Mouse (Mus musculus) forebrain, embryonic 14.5 days (tissue): ENCODE data around the gene Cryba4. TPM values are rescaled to one million over a fixed set of nuclear protein-coding genes. Genes with fewer than 3 reads are reported as not detected.

Source experiments
- ATAC-seq: fragments of 200-750 bp; cut with Nextera tagmentation; 2 replicates; pipeline ENCODE4 v1.8.0; 2017; ENCODE audit warnings: mild to moderate bottlenecking, moderate library complexity
- DNase-seq: peaks from one replicate; pipeline ENCODE4 v3.0.0-alpha.2; 2015; ENCODE audit warnings: low spot score
- H3K27ac ChIP-seq: fragments of 300-500 bp; sonication (generic); 2 replicates; pipeline ENCODE4 v1.5.1; 2014; ENCODE audit warnings: low read depth, mild to moderate bottlenecking, control low read depth, low read length, moderate library complexity
- H3K27me3 ChIP-seq: fragments of 300-500 bp; sonication (generic); replicated peaks from 2 replicates; pipeline ENCODE4 v1.6.1; 2014; ENCODE audit warnings: low read length, control low read depth, mixed read lengths; ENCODE audit not compliant: control insufficient read depth, insufficient read depth
- H3K36me3 ChIP-seq: fragments of 300-500 bp; sonication (generic); 2 replicates; pipeline ENCODE4 v1.6.1; 2014; ENCODE audit warnings: low read length, control low read depth; ENCODE audit not compliant: control insufficient read depth, insufficient read depth
- H3K4me1 ChIP-seq: fragments of 300-500 bp; sonication (generic); 2 replicates; pipeline ENCODE4 v1.6.1; 2014; ENCODE audit warnings: antibody characterized with exemption, low read length, control low read depth; ENCODE audit not compliant: control insufficient read depth, insufficient read depth
- H3K4me2 ChIP-seq: fragments of 300-500 bp; sonication (generic); 2 replicates; pipeline ENCODE4 v1.6.1; 2014; ENCODE audit warnings: mild to moderate bottlenecking, control low read depth, low read length
- H3K4me3 ChIP-seq: fragments of 300-500 bp; sonication (generic); 2 replicates; pipeline ENCODE4 v1.5.1; 2014; ENCODE audit warnings: low read depth, low read length, control low read depth
- H3K9ac ChIP-seq: fragments of 300-500 bp; sonication (generic); 2 replicates; pipeline ENCODE4 v1.6.1; 2014; ENCODE audit warnings: mild to moderate bottlenecking, low read length, control low read depth, moderate library complexity
- H3K9me3 ChIP-seq: fragments of 300-500 bp; sonication (generic); replicated peaks from 2 replicates; pipeline ENCODE4 v1.6.1; 2016; ENCODE audit warnings: low read length, control low read depth, mixed read lengths; ENCODE audit not compliant: control insufficient read depth
- WGBS: fragments of 180-500 bp; shearing (Covaris S2); extraction: QIAGEN DNeasy Blood & Tissue Kit; methylation state at CpG from one replicate; pipeline ENCODE4 v1.1.7; 2014; 5-methylcytosine and 5-hydroxymethylcytosine counted together
- polyA plus RNA-seq: library from polyadenylated mRNA; unstranded; fragments of >200 nt; fragmentation: Nextera tagmentation; extraction: Ambion mirVana; gene quantifications from 2 replicates; pipeline ENCODE4 v1.2.1, GENCODE M21; 2014

Gene Cryba4
- polyA plus RNA-seq, 1 experiment from 2014 or later: 2.2 TPM

DNA sequence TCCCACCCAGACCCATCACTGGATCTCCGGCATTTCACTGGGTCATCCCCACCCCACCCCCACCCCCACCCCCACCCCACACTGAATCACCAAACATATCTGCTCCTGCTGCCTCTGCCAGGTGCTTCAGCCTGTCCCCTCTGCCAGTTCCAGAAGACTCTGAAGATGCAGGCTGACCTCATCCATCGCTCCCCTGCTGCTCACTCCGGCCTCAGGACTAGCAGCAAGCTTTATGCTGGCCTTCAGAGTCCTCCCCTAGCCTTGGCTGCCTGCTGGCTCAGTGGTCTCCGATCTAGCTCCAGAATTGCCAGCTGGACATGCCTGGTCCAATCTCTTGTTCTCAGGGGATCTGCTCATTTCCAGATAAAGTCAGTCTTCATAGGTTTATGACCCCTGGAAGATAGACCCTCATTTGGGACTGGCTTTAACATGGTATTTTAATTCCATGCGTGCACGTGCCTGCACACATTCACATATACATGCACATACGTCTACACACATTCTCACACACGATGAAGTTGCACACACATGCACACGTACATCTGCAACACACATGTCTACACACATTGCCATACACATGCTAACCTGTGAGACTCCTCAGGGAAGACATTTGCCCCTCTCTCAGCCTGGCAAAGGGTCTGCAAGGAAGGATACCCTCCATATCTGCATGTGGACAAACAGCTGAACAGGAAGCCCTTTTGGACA lies 14.3 kb downstream of the Cryba4 start:
- Histone ChIP-seq H3K36me3 (no peaks in the 10 kb centered on the region), H3K4me2 (peak overlapping the region; percentile 21; the same call in 1 of the 2 replicates), H3K4me3 (no peak overlapping the region), H3K9me3 (no peaks in the 10 kb centered on the region), H3K9ac (peak overlapping the region; percentile 63), H3K27ac (peak overlapping the region; percentile 87), H3K27me3 (no peaks in the 10 kb centered on the region), H3K4me1 (peaks cover 19% of the 10 kb centered on the region)
- 45% methylated on average over 8 of the region's 9 CpGs for WGBS
- ATAC-seq (peak; percentile 18; the same call in 1 of the 2 replicates), DNase-seq (peak; percentile 37)

- Histone ChIP-seq H3K4me2 (peak overlapping the region; percentile 21), H3K9ac (peak overlapping the region; percentile 63), H3K9me3 (no peaks in the 10 kb centered on the region), H3K4me1 (peaks cover 19% of the 10 kb centered on the region), H3K36me3 (no peaks in the 10 kb centered on the region), H3K27me3 (no peaks in the 10 kb centered on the region), H3K27ac (peak overlapping the region; percentile 87), H3K4me3 (no peak overlapping the region)
- ATAC-seq: peak; percentile 76
- DNase-seq: peak; percentile 82
- under 1% methylated on average over 16 of the region's 16 CpGs for WGBS
Observed at GRCm38 (mm10) chr5:112237439-112237838, 14.9 kb downstream of the Cryba4 start.

GRCm38 (mm10) chr5:112236631-112237030 lies 15.7 kb downstream of the Cryba4 start:
- peaks cover 19% of the 10 kb centered on the region for H3K4me1 ChIP-seq
- H3K4me3 ChIP-seq: no peak overlapping the region
- 63% methylated on average over 2 of the region's 2 CpGs for WGBS
- H3K4me2 ChIP-seq: peak overlapping the region; percentile 21; the same call in 1 of the 2 replicates
- no peaks in the 10 kb centered on the region for H3K27me3 ChIP-seq
- H3K9ac ChIP-seq: peak overlapping the region; percentile 63; the same call in 1 of the 2 replicates
- peak overlapping the region; percentile 87 for H3K27ac ChIP-seq
- no peaks in the 10 kb centered on the region for H3K36me3 ChIP-seq
- no peak for ATAC-seq
- no peak for DNase-seq
- no peaks in the 10 kb centered on the region for H3K9me3 ChIP-seq

GRCm38 (mm10) chr5:112235806-112236205 lies 16.5 kb downstream of the Cryba4 start:
- no peaks in the 10 kb centered on the region for H3K27me3 ChIP-seq
- no peak overlapping the region for H3K4me2 ChIP-seq
- no peak overlapping the region for H3K9ac ChIP-seq
- H3K4me3 ChIP-seq: no peak overlapping the region
- 59% methylated on average over 5 of the region's 5 CpGs for WGBS
- no peaks in the 10 kb centered on the region for H3K36me3 ChIP-seq
- DNase-seq (no peak), ATAC-seq (no peak)
- no peaks in the 10 kb centered on the region for H3K9me3 ChIP-seq
- peaks cover 19% of the 10 kb centered on the region for H3K4me1 ChIP-seq
- H3K27ac ChIP-seq: no peak overlapping the region

GRCm38 (mm10) chr5:112228240-112229076 lies 23.9 kb downstream of the Cryba4 start:
- H3K36me3 ChIP-seq: peaks cover 18% of the 10 kb centered on the region
- H3K9me3 ChIP-seq: no peaks in the 10 kb centered on the region
- peak; percentile 87 for DNase-seq
- peak; percentile 81 for ATAC-seq
- peak overlapping the region; percentile 95 for H3K9ac ChIP-seq
- H3K27me3 ChIP-seq: no peaks in the 10 kb centered on the region
- peak overlapping the region; percentile 71 for H3K4me3 ChIP-seq
- H3K4me2 ChIP-seq: peak overlapping the region; percentile 94
- H3K4me1 ChIP-seq: peaks cover 28% of the 10 kb centered on the region
- peak overlapping the region; percentile 97 for H3K27ac ChIP-seq
- under 1% methylated on average over 57 of the region's 57 CpGs for WGBS

- H3K4me3 ChIP-seq: peak overlapping the region; percentile 71
- no peak; the same call in 1 of the 2 replicates for ATAC-seq
- no peaks in the 10 kb centered on the region for H3K27me3 ChIP-seq
- H3K9ac ChIP-seq: peak overlapping the region; percentile 95
- H3K36me3 ChIP-seq: peaks cover 24% of the 10 kb centered on the region
- peak; percentile 47 for DNase-seq
- WGBS: 2% methylated on average over 13 of the region's 13 CpGs
- peak overlapping the region; percentile 94 for H3K4me2 ChIP-seq
- peak overlapping the region; percentile 97 for H3K27ac ChIP-seq
- peaks cover 28% of the 10 kb centered on the region for H3K4me1 ChIP-seq
- no peaks in the 10 kb centered on the region for H3K9me3 ChIP-seq
Observed at GRCm38 (mm10) chr5:112227898-112228239, 24.4 kb downstream of the Cryba4 start.

- peak; percentile 19 for ATAC-seq
- Histone ChIP-seq H3K9me3 (no peaks in the 10 kb centered on the region), H3K9ac (peak overlapping the region; percentile 95), H3K4me2 (peak overlapping the region; percentile 94), H3K4me3 (peak overlapping the region; percentile 71), H3K36me3 (peaks cover 29% of the 10 kb centered on the region), H3K27ac (peak overlapping the region; percentile 97), H3K4me1 (peaks cover 28% of the 10 kb centered on the region), H3K27me3 (no peaks in the 10 kb centered on the region)
- under 1% methylated on average over 29 of the region's 30 CpGs for WGBS
- peak; percentile 62 for DNase-seq
Observed at GRCm38 (mm10) chr5:112227354-112227753, 25.0 kb downstream of the Cryba4 start.

GRCm38 (mm10) chr5:112225591-112225990 lies 26.7 kb downstream of the Cryba4 start:
- peak overlapping the region; percentile 95 for H3K9ac ChIP-seq
- H3K9me3 ChIP-seq: no peaks in the 10 kb centered on the region
- 11% methylated on average over 6 of the region's 6 CpGs for WGBS
- peaks cover 45% of the 10 kb centered on the region for H3K36me3 ChIP-seq
- peaks cover 28% of the 10 kb centered on the region for H3K4me1 ChIP-seq
- H3K27ac ChIP-seq: peak overlapping the region; percentile 72
- peak overlapping the region; percentile 71 for H3K4me3 ChIP-seq
- peak overlapping the region; percentile 94 for H3K4me2 ChIP-seq
- H3K27me3 ChIP-seq: no peaks in the 10 kb centered on the region
- ATAC-seq (0 out of 2 replicates have a peak, but pooled peaks have one; percentile 5), DNase-seq (peak; percentile 56)
